Mouse (Mus musculus): ENCODE data around the gene Spire2.
A peak's percentile ranks its signal among the peaks of the same experiment; 100 is the strongest.

- peak; percentile 94 for TF ChIP-seq CTCF (IDR thresholded peaks at IDR 0.05; ENCODE audit: borderline replicate concordance, extremely low read depth, insufficient read depth, insufficient read length)
- no peak for TF ChIP-seq POLR2A (IDR thresholded peaks at IDR 0.05; ENCODE audit: borderline replicate concordance, extremely low read depth, insufficient read depth, insufficient read length, poor library complexity, severe bottlenecking)
Observed at GRCm38 (mm10) chr8:123361082-123361739, 28.7 kb downstream of the Spire2 start.

Data from brain, embryonic 14.5 days (tissue).